Mouse (Mus musculus): ENCODE data around the gene Acap3.

- TF ChIP-seq CTCF (IDR thresholded peaks at IDR 0.05; ENCODE audit: low read depth) (no peak), EP300 (IDR thresholded peaks at IDR 0.05; ENCODE audit: low read depth) (no peak)
These were observed 20.2 kb upstream of the Acap3 start for GRCm38 (mm10) chr4:155871404-155871803.

Data from heart, postnatal 0 days (tissue).